Mouse (Mus musculus): ENCODE results near the gene Pip4k2a. TPM values are rescaled to one million over a fixed set of nuclear protein-coding genes. Genes with fewer than 3 reads are reported as not detected.

Gene Pip4k2a
- polyA plus RNA-seq, 1 experiment from 2014 or later: 7.7 TPM

DNA sequence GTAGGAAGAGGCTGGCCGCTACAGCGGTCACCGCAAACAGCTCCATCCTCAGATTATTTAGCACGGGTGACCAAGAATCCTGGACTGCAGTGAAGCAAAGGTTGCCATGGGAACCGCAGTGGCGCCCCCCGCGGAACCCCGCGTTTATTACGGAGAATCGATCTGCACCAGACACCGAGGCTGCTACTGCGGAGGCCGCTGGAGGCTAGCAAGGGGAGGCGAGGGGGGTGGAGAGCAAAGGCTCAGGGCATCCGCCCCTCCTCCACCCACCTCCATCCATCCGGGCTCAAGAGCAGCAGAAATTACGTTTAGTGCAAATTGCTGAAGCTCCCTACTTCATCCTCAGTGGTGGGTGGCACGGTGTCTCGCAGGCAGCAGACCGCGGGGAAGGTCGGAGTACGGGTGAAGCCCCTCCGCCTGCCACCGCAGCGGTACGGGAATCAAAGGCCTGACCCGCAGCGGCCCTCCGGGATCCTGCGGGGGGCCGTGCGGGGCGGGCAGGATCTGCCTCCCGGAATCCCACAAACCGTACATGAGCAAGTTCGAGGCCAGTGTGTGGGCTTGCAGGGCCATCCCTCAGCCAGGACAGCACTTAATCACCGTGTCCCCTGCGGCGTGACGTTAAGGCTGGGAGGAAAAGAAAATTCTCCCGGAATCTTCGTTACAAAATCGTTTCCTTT is 197.8 kb downstream of the Pip4k2a start:
- no peaks in the 10 kb centered on the region for H3K36me3 ChIP-seq
- peak overlapping the region; percentile 61 for H3K4me3 ChIP-seq
- peak; percentile 83 for DNase-seq (ENCODE audit: low spot score)
- no peaks in the 10 kb centered on the region for H3K9me3 ChIP-seq (replicated peaks)
- H3K27ac ChIP-seq (replicated peaks): peak overlapping the region; percentile 79
- peaks cover 96% of the 10 kb centered on the region for H3K27me3 ChIP-seq (ENCODE audit: low read depth, poor library complexity, severe bottlenecking)
- peaks cover 44% of the 10 kb centered on the region for H3K4me1 ChIP-seq
- WGBS: under 1% methylated on average over 46 of the region's 46 CpGs

GRCm38 (mm10) chr2:18799265-18799965 is 198.5 kb downstream of the Pip4k2a start:
- 12% methylated on average over 17 of the region's 17 CpGs for WGBS
- peak overlapping the region; percentile 61 for H3K4me3 ChIP-seq
- no peak for DNase-seq (ENCODE audit: low spot score)
- no peaks in the 10 kb centered on the region for H3K9me3 ChIP-seq (replicated peaks)
- peaks cover 99% of the 10 kb centered on the region for H3K27me3 ChIP-seq (ENCODE audit: low read depth, poor library complexity, severe bottlenecking)
- no peaks in the 10 kb centered on the region for H3K36me3 ChIP-seq
- peak overlapping the region; percentile 79 for H3K27ac ChIP-seq (replicated peaks)
- H3K4me1 ChIP-seq: peaks cover 44% of the 10 kb centered on the region

DNA sequence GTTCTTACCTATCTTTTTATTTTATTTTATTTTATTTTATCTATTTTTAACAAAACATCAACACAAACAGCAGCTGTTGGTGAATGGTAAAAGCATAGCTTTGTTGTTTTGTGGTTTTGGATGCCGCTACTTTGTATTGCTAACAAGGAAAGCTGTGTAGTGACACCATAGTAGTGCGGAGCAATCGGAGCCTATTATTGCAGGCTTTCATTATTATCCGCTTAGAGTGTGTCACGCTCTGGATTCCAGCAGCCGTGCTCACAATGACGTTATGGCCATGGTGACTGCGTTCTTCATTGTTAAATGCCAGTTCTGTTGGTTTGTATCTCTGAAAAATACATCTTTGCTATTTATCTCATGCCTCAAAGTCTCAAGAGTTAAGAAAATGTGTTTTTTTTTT is 200.2 kb downstream of the Pip4k2a start:
- Histone ChIP-seq H3K36me3 (no peaks in the 10 kb centered on the region), H3K27me3 (ENCODE audit: low read depth, poor library complexity, severe bottlenecking) (peaks cover 88% of the 10 kb centered on the region), H3K9me3 (replicated peaks) (no peaks in the 10 kb centered on the region), H3K4me3 (0 out of 2 replicates have a peak overlapping the region, but pooled peaks have one; percentile 1), H3K27ac (replicated peaks) (no peak overlapping the region), H3K4me1 (peaks cover 40% of the 10 kb centered on the region)
- WGBS: 43% methylated on average over 8 of the region's 8 CpGs
- DNase-seq (ENCODE audit: low spot score): no peak

- Histone ChIP-seq H3K4me3 (no peak overlapping the region), H3K4me1 (peaks cover 12% of the 10 kb centered on the region), H3K36me3 (no peaks in the 10 kb centered on the region), H3K9me3 (replicated peaks) (no peaks in the 10 kb centered on the region), H3K27ac (replicated peaks) (no peak overlapping the region), H3K27me3 (ENCODE audit: low read depth, poor library complexity, severe bottlenecking) (peaks cover 53% of the 10 kb centered on the region)
- 83% methylated on average over 4 of the region's 4 CpGs for WGBS
- DNase-seq (ENCODE audit: low spot score): no peak
Measured at GRCm38 (mm10) chr2:18794261-18794660, 203.7 kb downstream of the Pip4k2a start.

Other genes starting within 250 kb of the Pip4k2a start
- gene 4930426L09Rik, start 217 bp upstream of the Pip4k2a start, polyA plus RNA-seq (2016; fragmentation: Nextera tagmentation; extraction: Ambion mirVana): 0.16 and 0.41 TPM in 2 replicates
- 0.40 and 0.51 TPM in 2 replicates for gene Armc3, start 201.2 kb upstream of the Pip4k2a start, polyA plus RNA-seq (2016; fragmentation: Nextera tagmentation; extraction: Ambion mirVana)

All from midbrain, embryonic 10.5 days (tissue).